Mouse (Mus musculus) spleen, embryonic (tissue): Measurements from ENCODE around the gene Kcnc3.

Experiments used
- CTCF ChIA-PET: fragments of 350-600 bp; sonication (Branson Sonifier 250); formaldehyde crosslinking; loops from one replicate; lab custom pipeline; 2022; lab: Charles Lee

Gene Kcnc3

DNA sequence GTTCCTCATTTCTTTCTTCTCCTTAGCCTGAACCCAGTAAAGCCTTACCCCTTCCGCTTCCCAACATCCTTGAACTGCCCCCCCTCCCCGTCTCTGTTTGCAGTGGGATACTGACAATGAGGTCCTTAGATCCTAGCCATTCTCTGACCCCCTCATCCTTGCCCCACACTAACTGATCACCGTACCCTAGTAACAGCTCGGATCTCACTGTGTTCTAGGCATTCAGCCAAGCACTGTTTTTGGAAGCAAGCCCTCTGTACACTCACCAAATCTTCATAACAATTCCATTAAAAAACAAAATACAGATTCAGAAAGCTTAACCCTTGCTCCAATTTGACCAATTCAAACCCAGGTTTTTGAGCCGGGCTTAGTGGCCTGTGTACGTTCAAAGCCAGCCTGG is 3.8 kb downstream of the Kcnc3 start:
- CTCF ChIA-PET, result no interaction called here

GRCm38 (mm10) chr7:44595131-44595561 is 4.7 kb downstream of the Kcnc3 start:
- CTCF ChIA-PET, result interaction anchor here (0.6 kb wide), 1 partner anchor 54 kb away, joined by 3 read pairs; no protein-coding TSS in a partner anchor

GRCm38 (mm10) chr7:44596051-44596450 is 5.6 kb downstream of the Kcnc3 start:
- CTCF ChIA-PET, result no interaction called here

GRCm38 (mm10) chr7:44596996-44597538 is 6.6 kb downstream of the Kcnc3 start:
- CTCF ChIA-PET, result interaction anchor here (0.7 kb wide), 1 partner anchor 297 kb away, joined by 4 read pairs; no protein-coding TSS in a partner anchor

DNA sequence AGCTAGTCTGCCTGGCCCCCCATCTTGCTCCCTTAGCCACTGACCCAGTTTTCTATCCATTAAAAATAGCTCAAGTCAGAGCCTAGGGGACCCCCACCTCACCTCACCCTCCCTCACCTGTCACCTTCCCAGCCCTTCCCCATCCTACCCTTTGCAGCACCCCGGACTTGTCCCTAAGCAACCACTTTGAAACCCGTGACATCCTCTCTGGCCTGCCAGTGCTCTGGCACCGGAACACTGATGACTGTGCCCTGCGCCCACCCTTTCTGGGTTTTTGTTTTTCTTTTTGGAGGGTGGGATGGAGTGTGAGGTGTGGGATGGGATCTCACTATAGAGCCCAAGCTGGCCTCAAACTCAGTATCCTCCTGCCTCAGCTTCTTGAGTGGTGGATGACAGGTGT is 7.2 kb downstream of the Kcnc3 start:
- CTCF ChIA-PET, result no interaction called here

- CTCF ChIA-PET, result no interaction called here
Measured at GRCm38 (mm10) chr7:44598336-44598735, 7.9 kb downstream of the Kcnc3 start.

GRCm38 (mm10) chr7:44600691-44601262 is 10.3 kb downstream of the Kcnc3 start:
- CTCF ChIA-PET, result no interaction called here

- CTCF ChIA-PET, result no interaction called here
Measured at GRCm38 (mm10) chr7:44601646-44602045, 11.2 kb downstream of the Kcnc3 start.

DNA sequence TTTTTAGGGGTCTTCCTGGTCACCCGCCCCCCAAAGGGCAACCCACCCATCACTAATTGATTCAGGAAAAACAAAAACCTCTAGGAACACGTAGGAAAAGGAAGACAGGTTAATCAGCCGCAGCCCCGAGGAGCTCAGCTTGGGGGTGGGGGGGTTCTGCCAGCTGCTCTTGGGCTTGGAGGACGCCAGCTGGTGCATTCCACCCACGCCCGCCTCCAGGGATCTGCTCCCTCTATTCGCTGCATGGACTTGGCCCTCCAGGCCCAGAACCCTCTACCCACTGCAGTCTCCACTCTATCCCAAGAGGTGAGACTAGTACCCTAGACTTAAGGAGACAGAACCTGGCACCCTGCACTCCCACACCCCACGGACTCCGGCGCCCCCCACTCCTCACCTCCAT is 12.0 kb downstream of the Kcnc3 start:
- CTCF ChIA-PET, result interaction anchor here (0.6 kb wide), 1 partner anchor 290 kb away, joined by 3 read pairs; no protein-coding TSS in a partner anchor

GRCm38 (mm10) chr7:44603186-44603855 is 12.9 kb downstream of the Kcnc3 start:
- CTCF ChIA-PET, result no interaction called here

DNA sequence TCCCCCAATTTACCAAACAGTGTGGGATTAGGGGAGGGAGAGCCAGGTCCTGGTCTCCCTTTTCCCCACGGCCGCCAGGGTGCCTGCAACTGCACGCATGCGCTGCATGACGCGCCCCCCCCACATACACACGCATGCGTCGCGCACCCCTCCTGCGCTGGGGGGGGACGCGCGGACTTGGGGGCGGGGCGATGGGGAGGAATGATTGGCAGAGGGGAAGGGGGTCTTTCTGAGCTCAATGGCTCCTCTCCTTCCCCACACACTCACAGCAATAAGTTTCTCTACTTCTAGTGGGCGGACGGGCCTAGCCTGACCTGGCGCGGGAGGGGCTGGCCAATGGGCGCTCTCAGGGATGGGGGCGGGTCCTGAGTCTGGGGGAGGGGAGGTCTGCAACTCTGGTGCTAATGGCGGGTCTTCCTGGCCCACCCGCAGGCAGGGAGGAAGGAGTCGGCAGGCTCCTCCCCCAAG is 13.7 kb downstream of the Kcnc3 start:
- CTCF ChIA-PET, result interaction anchor here (0.6 kb wide), 1 partner anchor 381 kb away, joined by 3 read pairs; no protein-coding TSS in a partner anchor

DNA sequence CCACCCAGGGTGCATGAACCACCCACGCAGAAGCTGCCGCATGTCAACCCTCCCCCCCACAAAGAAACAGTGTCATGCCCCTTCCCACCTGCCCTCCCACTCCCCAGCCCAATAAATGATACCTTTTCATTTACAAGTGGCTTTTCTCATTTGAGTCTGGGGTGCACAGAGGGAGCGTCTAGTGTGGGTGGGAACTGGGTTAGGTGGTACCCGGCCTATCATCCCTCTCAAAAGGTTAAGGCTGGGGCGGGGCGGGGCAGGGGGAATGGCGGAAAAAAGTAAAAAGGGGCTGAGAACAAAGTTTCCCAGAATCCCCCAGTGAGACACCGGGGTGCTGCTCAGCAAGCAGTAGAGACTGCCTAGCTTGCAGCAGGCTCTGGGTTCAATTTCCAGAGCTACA is 14.2 kb downstream of the Kcnc3 start:
- CTCF ChIA-PET, result interaction anchor here (0.6 kb wide), 1 partner anchor 380 kb away, joined by 3 read pairs; no protein-coding TSS in a partner anchor

DNA sequence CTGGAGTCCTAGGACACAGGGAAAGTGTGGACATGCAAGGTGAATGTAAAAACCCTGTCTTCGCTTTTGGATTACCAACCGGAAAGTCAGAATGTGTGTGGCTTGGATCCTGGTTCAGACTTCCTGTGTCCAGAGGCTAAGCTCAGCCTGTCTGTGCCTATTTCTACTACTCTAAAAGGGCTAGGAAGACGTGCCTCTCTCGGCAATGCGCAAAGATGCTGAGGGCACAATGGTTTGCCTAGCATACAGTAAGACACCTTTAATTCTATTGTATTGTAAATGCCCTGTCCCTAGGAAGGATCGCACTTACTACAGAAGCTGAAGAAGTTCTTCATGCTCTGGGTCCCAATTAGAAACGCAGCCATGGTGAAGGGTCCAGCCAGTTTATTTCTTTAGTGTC is 15.0 kb downstream of the Kcnc3 start:
- CTCF ChIA-PET, result no interaction called here

DNA sequence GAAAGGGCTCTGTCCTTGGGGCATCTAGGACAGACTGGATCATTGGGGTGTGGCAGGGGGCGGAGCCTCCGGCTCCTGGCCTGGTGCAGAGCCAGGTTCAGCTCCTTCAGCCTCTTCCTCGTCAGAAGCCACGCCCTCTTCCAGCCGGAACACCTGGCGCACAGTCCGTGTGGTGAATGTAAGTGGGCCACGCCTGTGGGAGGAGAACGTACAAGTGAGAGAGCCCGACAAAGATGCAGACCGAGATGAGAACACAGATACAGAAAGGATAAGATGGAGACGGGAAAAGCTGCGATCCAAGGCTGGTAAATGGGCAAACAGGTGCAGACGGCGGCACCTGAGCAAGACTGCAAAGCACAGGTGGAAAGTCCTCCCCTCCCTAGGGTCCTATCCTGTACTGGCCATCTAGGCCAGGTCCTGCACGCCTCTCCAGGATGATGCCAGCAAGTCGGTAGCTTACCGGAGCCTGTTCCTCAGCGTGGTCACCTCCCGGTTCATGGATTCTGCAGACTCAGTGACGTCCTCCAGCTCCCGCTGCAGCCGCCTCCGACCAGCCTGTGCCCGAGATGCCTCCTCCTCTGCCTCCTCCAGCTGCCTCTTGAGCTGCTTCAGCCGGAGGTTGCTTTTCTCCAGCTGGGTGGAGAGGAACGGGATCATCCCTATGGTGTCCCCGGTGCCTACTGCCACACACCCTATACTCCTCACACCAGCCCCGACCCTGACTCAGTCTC is 15.9 kb downstream of the Kcnc3 start:
- CTCF ChIA-PET, result no interaction called here

GRCm38 (mm10) chr7:44612192-44612591 is 21.7 kb downstream of the Kcnc3 start:
- CTCF ChIA-PET, result no interaction called here

DNA sequence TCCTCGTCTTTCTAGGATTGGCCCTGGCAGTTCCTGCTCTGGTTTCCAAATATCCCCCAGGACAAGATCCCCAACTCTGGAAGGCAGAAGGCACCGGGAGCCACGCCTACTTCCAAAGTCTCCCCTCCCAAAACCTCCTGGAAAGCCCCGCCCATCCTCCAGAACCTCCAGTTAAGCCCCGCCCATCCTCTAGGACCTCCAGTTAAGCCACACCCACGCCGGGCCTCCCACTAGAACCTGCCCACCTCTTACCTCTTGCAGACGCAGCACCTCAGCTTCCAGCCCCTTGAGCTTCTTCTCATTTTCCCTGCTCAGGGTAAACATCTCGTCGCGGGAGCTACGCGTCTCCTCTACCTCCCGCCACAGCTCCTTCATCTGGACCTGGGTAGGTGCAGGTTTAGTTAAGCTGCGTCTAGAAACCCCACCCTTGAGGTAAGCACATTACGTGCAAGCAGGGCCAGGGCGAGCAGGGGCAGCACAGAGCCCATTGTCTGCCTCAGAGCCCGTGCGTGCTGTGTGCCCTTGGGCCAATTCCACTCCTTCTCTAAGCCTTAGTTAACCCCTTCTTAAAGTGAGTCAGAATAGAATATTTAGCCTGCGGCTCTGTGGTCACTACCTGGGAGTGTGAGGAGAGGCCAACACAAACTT is 23.7 kb downstream of the Kcnc3 start:
- CTCF ChIA-PET, result no interaction called here

DNA sequence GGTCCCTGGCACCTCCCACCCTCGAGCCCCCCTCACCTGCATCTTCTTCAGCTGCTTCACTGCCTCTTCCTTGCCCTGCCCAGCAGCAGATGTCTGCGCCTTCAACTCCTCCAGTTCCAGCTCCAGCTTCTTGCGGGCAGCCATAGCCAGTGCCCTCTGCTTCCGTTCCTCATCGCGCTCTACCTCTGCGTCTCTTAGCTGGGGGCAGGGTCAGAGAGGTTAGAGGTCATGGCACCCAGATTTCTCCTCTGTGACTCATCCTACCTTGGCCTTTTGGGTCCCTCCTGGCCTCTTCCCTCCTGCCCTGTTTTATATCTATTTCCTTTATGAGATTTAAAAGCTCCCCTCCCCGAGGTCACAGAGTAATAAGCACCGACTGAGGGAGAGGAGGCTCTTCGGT is 24.8 kb downstream of the Kcnc3 start:
- CTCF ChIA-PET, result no interaction called here

- CTCF ChIA-PET, result no interaction called here
Measured at GRCm38 (mm10) chr7:44615987-44616386, 25.5 kb downstream of the Kcnc3 start.

- CTCF ChIA-PET, result no interaction called here
Measured at GRCm38 (mm10) chr7:44617059-44617458, 26.6 kb downstream of the Kcnc3 start.

- CTCF ChIA-PET, result no interaction called here
Measured at GRCm38 (mm10) chr7:44623714-44624542, 33.5 kb downstream of the Kcnc3 start.

- CTCF ChIA-PET, result no interaction called here
Measured at GRCm38 (mm10) chr7:44624543-44624826, 34.0 kb downstream of the Kcnc3 start.
